Mouse (Mus musculus): Measurements from ENCODE around the gene Adora3. TPM values are rescaled to one million over a fixed set of nuclear protein-coding genes. Genes with fewer than 3 reads are reported as not detected.

Adora3 gene
- polyA plus RNA-seq, 1 experiment from 2014 or later, result 0.10 TPM

DNA sequence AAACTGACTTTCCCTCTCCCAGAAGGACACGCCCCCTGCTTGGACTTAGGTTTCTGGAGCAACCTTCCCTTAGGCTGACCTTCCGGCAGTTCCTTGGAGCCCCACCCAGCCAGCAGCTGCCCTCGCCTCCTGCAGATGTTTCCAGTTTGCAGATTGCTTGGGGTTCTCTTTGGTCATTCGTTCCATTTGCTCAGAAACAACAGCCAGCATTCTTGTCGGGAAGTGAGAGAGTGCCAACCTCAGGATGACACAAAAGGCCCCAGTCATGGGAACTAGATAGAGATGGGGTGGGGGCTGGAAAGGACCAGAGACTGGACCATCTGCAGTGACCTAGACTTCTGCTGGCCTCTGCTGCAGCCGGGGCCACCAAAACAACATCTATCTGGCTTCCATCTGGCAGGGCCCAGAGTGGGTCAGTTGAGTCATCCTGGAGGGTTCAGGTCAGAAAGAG lies 23.3 kb downstream of the Adora3 start:
- ATAC-seq (replicated peaks; ENCODE audit: insufficient number of reproducible peaks, low FRiP score, low TSS enrichment), result no peak
- Histone ChIP-seq H3K27me3 (ENCODE audit: control insufficient read depth, insufficient read depth, low read length) (no peaks in the 10 kb centered on the region), H3K9me3 (replicated peaks; ENCODE audit: control insufficient read depth, low read length) (no peaks in the 10 kb centered on the region), H3K27ac (ENCODE audit: low read depth, low read length) (no peak overlapping the region), H3K4me3 (ENCODE audit: low read depth, low read length) (no peak overlapping the region), H3K9ac (ENCODE audit: low read depth, low read length) (no peak overlapping the region), H3K4me2 (no peak overlapping the region), H3K4me1 (ENCODE audit: control insufficient read depth, insufficient read depth, low read length) (peaks cover 28% of the 10 kb centered on the region), H3K36me3 (ENCODE audit: control insufficient read depth, insufficient read depth, low read length) (no peaks in the 10 kb centered on the region)
- WGBS (ENCODE audit: insufficient replicate concordance), result 44% methylated on average over 6 of the region's 6 CpGs

DNA sequence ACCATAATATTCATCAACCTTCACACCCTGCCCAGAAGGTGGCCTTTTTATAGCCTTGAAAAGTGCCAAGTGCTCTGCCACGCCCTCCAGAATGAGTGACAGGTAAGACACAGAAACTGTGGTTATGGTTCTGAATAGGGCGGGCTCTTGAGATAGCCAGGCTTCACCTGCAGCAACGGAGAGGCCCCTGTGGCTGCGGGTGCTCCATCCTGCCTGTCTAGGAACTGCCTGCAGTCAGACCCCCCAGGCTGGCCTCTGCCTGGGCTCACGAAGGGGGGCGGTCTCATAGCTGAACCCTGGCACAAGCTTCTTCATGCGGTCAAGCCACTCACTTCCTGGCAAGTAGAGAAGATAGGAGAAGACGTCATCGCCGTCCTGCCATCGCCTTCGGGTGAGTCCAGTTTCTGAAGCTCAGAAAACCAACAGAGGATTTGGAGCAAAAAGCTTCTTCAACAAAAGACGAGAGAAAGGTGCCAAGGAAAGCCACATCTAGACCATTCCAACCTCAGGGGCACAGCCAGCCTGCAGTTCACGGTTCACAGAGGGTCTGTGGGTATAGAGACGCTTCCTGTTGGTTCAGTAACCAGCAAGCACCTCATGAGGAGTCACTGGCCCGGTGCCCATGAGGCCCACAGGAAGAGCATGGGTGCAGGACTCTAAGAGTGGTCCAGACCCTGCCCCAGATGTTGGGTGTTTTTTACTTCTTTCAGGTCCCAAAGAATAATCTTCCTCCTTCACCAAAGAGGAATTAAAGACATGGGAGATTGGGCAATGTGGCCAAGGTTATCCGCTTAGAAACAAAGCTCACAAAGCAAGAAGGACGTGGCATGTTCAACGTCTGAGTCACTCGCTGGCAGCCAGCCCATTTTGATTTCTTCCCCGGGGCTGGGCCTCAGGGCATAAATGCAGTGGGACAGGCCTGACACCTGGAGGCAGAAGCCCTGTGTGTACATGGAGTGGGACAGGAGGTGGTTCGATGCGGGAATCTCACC lies 24.2 kb downstream of the Adora3 start:
- peak; percentile 64 for ATAC-seq (replicated peaks; ENCODE audit: insufficient number of reproducible peaks, low FRiP score, low TSS enrichment)
- peak overlapping the region; percentile 60 for H3K27ac ChIP-seq (ENCODE audit: low read depth, low read length)
- WGBS (ENCODE audit: insufficient replicate concordance), result 58% methylated on average over 23 of the region's 23 CpGs
- no peaks in the 10 kb centered on the region for H3K36me3 ChIP-seq (ENCODE audit: control insufficient read depth, insufficient read depth, low read length)
- peak overlapping the region; percentile 1; the same call in 1 of the 2 replicates for H3K4me2 ChIP-seq
- no peaks in the 10 kb centered on the region for H3K27me3 ChIP-seq (ENCODE audit: control insufficient read depth, insufficient read depth, low read length)
- no peaks in the 10 kb centered on the region for H3K9me3 ChIP-seq (replicated peaks; ENCODE audit: control insufficient read depth, low read length)
- H3K4me3 ChIP-seq (ENCODE audit: low read depth, low read length), result no peak overlapping the region
- no peak overlapping the region for H3K9ac ChIP-seq (ENCODE audit: low read depth, low read length)
- H3K4me1 ChIP-seq (ENCODE audit: control insufficient read depth, insufficient read depth, low read length), result peaks cover 28% of the 10 kb centered on the region

DNA sequence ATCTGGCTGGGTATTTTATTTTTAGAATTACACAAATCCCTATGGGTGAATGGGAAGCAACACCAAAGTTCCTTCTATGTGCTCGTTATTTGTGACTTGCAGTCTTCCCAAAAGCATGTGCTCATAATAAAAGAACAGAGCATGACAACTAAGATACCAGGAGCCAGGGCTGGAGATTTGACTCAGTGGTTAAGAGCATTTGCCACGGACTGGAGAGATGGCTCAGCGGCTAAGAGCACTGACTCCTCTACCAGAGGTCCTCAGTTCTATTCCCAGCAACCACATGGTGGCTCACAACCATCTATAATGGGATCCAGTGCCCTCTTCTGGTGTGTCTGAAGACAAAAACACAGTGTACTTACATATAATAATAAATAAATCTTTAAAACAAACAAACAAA lies 26.2 kb downstream of the Adora3 start:
- no peak overlapping the region for H3K4me3 ChIP-seq (ENCODE audit: low read depth, low read length)
- H3K9me3 ChIP-seq (replicated peaks; ENCODE audit: control insufficient read depth, low read length), result no peaks in the 10 kb centered on the region
- H3K4me2 ChIP-seq, result no peak overlapping the region
- no peaks in the 10 kb centered on the region for H3K36me3 ChIP-seq (ENCODE audit: control insufficient read depth, insufficient read depth, low read length)
- peaks cover 8% of the 10 kb centered on the region; the same call in 1 of the 2 replicates for H3K27me3 ChIP-seq (ENCODE audit: control insufficient read depth, insufficient read depth, low read length)
- H3K27ac ChIP-seq (ENCODE audit: low read depth, low read length), result no peak overlapping the region
- H3K9ac ChIP-seq (ENCODE audit: low read depth, low read length), result no peak overlapping the region
- no peak for ATAC-seq (replicated peaks; ENCODE audit: insufficient number of reproducible peaks, low FRiP score, low TSS enrichment)
- H3K4me1 ChIP-seq (ENCODE audit: control insufficient read depth, insufficient read depth, low read length), result peaks cover 26% of the 10 kb centered on the region
- WGBS (ENCODE audit: insufficient replicate concordance), result 76% methylated on average over 3 of the region's 3 CpGs

DNA sequence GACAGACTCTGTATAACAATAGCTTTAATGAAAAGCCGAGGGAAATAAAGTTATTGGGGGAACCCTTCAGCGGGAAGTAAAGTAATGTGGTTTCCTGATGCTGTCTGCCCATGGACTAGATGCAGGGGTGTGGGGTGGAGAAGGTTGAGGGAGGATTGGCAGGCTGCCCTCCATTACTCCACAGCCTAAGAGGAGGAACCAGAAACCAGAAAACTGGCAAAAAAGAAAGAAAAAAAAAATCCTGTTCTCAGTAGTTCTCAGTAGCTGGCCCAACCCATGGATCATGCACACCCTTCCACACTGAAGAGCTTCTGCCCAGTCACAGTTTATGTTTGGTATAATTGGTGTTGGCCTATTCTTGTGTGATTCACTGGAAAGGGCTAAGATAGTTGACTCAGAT lies 27.7 kb downstream of the Adora3 start:
- H3K4me2 ChIP-seq, result no peak overlapping the region
- no peak overlapping the region for H3K9ac ChIP-seq (ENCODE audit: low read depth, low read length)
- H3K4me1 ChIP-seq (ENCODE audit: control insufficient read depth, insufficient read depth, low read length), result peaks cover 15% of the 10 kb centered on the region
- H3K4me3 ChIP-seq (ENCODE audit: low read depth, low read length), result no peak overlapping the region
- no peak for ATAC-seq (replicated peaks; ENCODE audit: insufficient number of reproducible peaks, low FRiP score, low TSS enrichment)
- peaks cover 15% of the 10 kb centered on the region; the same call in 1 of the 2 replicates for H3K27me3 ChIP-seq (ENCODE audit: control insufficient read depth, insufficient read depth, low read length)
- WGBS (ENCODE audit: insufficient replicate concordance), result 82% methylated on average over 2 of the region's 2 CpGs
- H3K27ac ChIP-seq (ENCODE audit: low read depth, low read length), result no peak overlapping the region
- H3K36me3 ChIP-seq (ENCODE audit: control insufficient read depth, insufficient read depth, low read length), result no peaks in the 10 kb centered on the region
- H3K9me3 ChIP-seq (replicated peaks; ENCODE audit: control insufficient read depth, low read length), result no peaks in the 10 kb centered on the region

DNA sequence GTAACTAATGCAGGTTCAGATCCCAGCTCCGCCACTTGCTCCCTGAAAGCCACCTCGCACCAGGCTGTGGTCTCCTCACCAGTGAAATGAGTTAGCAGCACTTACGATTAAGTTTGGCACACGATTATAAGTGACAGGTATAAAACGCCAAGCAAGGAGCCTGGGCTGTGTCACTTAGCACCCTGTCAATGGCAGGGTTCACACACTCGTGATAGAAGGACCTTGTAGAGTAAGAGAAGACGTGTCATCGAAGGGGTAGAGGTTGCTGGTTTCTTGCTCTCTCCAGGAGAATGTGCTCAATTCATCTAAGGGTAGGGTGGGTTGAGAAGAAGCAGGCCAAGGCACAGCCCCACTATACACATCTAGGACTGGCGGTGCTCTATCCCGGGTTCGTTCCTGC lies 28.2 kb downstream of the Adora3 start:
- Histone ChIP-seq H3K9ac (ENCODE audit: low read depth, low read length) (no peak overlapping the region), H3K4me2 (no peak overlapping the region), H3K27ac (ENCODE audit: low read depth, low read length) (no peak overlapping the region), H3K27me3 (ENCODE audit: control insufficient read depth, insufficient read depth, low read length) (peaks cover 15% of the 10 kb centered on the region; the same call in 1 of the 2 replicates), H3K9me3 (replicated peaks; ENCODE audit: control insufficient read depth, low read length) (no peaks in the 10 kb centered on the region), H3K4me3 (ENCODE audit: low read depth, low read length) (no peak overlapping the region), H3K4me1 (ENCODE audit: control insufficient read depth, insufficient read depth, low read length) (peaks cover 13% of the 10 kb centered on the region), H3K36me3 (ENCODE audit: control insufficient read depth, insufficient read depth, low read length) (no peaks in the 10 kb centered on the region)
- 43% methylated on average over 11 of the region's 11 CpGs for WGBS (ENCODE audit: insufficient replicate concordance)
- ATAC-seq (replicated peaks; ENCODE audit: insufficient number of reproducible peaks, low FRiP score, low TSS enrichment), result peak; percentile 23; the same call in 1 of the 2 replicates

DNA sequence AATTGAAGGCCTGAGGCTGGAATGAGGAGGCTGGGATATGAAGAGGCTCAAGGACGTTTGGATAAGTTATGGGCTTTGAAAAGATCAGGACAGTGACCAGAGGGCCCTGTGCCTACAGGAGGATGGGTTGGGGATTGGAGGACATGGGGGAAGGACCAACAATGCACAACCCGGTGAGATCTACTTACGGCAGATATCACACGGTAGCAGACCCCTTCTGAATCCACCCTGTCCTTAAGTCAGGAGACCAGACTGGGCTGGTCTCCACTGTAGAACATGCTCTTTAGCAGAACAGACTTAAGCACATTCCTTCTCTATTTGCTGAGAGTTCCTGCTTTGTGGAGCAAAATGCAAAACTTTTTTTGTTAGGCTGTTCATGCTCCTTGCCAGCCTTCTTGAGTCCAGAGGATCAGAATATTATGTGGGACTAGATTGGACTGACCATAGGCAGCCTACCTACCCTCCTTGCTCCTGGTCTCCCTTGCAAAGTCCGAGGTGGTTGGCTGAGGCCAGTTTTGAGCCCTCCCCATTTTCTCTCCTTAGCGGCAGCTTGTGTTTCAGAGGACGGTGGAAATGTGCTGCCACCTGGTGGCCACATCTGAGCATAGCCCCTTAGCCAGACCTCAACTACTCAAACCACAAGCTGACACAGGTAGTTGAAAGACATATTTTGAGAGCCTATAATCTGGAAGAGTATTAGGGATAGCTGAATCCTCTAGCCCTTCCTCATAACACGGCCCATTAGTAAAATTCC lies 28.9 kb downstream of the Adora3 start:
- H3K4me2 ChIP-seq, result no peak overlapping the region
- no peaks in the 10 kb centered on the region for H3K36me3 ChIP-seq (ENCODE audit: control insufficient read depth, insufficient read depth, low read length)
- H3K9me3 ChIP-seq (replicated peaks; ENCODE audit: control insufficient read depth, low read length), result no peaks in the 10 kb centered on the region
- H3K4me3 ChIP-seq (ENCODE audit: low read depth, low read length), result no peak overlapping the region
- ATAC-seq (replicated peaks; ENCODE audit: insufficient number of reproducible peaks, low FRiP score, low TSS enrichment), result peak; percentile 40; the same call in 1 of the 2 replicates
- H3K27me3 ChIP-seq (ENCODE audit: control insufficient read depth, insufficient read depth, low read length), result peaks cover 15% of the 10 kb centered on the region; the same call in 1 of the 2 replicates
- no peak overlapping the region for H3K9ac ChIP-seq (ENCODE audit: low read depth, low read length)
- no peak overlapping the region for H3K27ac ChIP-seq (ENCODE audit: low read depth, low read length)
- peaks cover 6% of the 10 kb centered on the region for H3K4me1 ChIP-seq (ENCODE audit: control insufficient read depth, insufficient read depth, low read length)
- 37% methylated on average over 8 of the region's 8 CpGs for WGBS (ENCODE audit: insufficient replicate concordance)

DNA sequence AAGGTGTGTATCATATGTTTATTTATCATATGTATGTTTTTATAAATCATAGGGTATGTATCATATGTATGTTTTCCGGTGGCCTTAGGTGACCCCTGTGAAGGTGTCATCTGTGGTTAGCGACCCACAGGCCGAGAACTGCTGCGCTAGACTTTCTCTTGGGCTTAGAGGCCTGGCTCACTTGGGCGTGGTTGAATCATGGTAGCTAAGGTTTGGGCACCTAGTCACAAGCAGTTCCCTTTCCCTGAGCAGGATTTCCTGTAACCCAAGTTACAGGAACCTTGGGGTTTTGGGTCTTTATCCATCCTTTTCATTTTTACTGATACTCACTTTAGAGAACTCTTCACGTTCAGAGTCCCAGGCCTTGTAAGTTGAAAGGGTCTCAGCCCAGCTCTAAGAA lies 29.6 kb downstream of the Adora3 start:
- Histone ChIP-seq H3K27me3 (ENCODE audit: control insufficient read depth, insufficient read depth, low read length) (peaks cover 15% of the 10 kb centered on the region; the same call in 1 of the 2 replicates), H3K4me1 (ENCODE audit: control insufficient read depth, insufficient read depth, low read length) (no peaks in the 10 kb centered on the region), H3K4me2 (no peak overlapping the region), H3K9ac (ENCODE audit: low read depth, low read length) (no peak overlapping the region), H3K36me3 (ENCODE audit: control insufficient read depth, insufficient read depth, low read length) (no peaks in the 10 kb centered on the region), H3K4me3 (ENCODE audit: low read depth, low read length) (no peak overlapping the region), H3K9me3 (replicated peaks; ENCODE audit: control insufficient read depth, low read length) (no peaks in the 10 kb centered on the region), H3K27ac (ENCODE audit: low read depth, low read length) (no peak overlapping the region)
- no peak for ATAC-seq (replicated peaks; ENCODE audit: insufficient number of reproducible peaks, low FRiP score, low TSS enrichment)
- 72% methylated on average over 6 of the region's 6 CpGs for WGBS (ENCODE audit: insufficient replicate concordance)

DNA sequence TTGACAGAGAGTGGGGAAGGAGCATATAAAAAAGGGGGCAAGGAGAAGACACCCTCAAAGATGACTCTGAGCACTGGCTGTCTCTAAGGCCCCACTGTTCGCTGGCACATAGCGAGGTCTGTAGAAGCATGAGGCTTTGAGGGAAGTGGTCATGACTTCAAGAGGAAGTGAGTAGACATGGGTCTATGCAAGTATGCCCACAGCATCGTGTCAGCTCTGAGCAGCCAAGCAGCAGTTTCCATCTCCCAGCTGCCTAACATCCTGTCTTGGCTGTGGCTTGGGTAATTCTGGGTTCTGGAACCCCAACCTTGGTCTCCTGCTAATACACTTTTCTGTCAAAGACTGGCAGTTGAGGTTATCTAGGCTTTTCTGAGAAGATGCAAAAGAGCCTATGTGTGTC lies 30.1 kb downstream of the Adora3 start:
- ATAC-seq (replicated peaks; ENCODE audit: insufficient number of reproducible peaks, low FRiP score, low TSS enrichment), result no peak
- Histone ChIP-seq H3K9ac (ENCODE audit: low read depth, low read length) (no peak overlapping the region), H3K4me3 (ENCODE audit: low read depth, low read length) (no peak overlapping the region), H3K27ac (ENCODE audit: low read depth, low read length) (no peak overlapping the region), H3K4me1 (ENCODE audit: control insufficient read depth, insufficient read depth, low read length) (no peaks in the 10 kb centered on the region), H3K36me3 (ENCODE audit: control insufficient read depth, insufficient read depth, low read length) (no peaks in the 10 kb centered on the region), H3K9me3 (replicated peaks; ENCODE audit: control insufficient read depth, low read length) (no peaks in the 10 kb centered on the region), H3K4me2 (no peak overlapping the region), H3K27me3 (ENCODE audit: control insufficient read depth, insufficient read depth, low read length) (peaks cover 15% of the 10 kb centered on the region; the same call in 1 of the 2 replicates)
- WGBS (ENCODE audit: insufficient replicate concordance), result 87% methylated on average over 3 of the region's 3 CpGs

Measured in heart, embryonic 11.5 days (tissue).